Mouse (Mus musculus): ENCODE measurements around the gene Esx1. TPM values are rescaled to one million over a fixed set of nuclear protein-coding genes. Genes with fewer than 3 reads are reported as not detected.

The Esx1 gene
- not detected in 2 replicates for polyA plus RNA-seq (2015; fragmentation: Nextera tagmentation; extraction: Ambion mirVana)

GRCm38 (mm10) chrX:137121718-137122117 lies at the start of gene Esx1:
TSS of gene Esx1 (minus strand) at chrX:137122083.

Other genes starting within 250 kb of the Esx1 start
- not detected in 2 replicates for gene H2bfm, start 194.8 kb downstream of the Esx1 start, polyA plus RNA-seq (2015; fragmentation: Nextera tagmentation; extraction: Ambion mirVana)
- gene Tmsb15b2, start 146.6 kb downstream of the Esx1 start, polyA plus RNA-seq (2015; fragmentation: Nextera tagmentation; extraction: Ambion mirVana) = 14.8 and 21.4 TPM in 2 replicates
- 1.1 and 1.6 TPM in 2 replicates for gene Tmsb15l, start 145.2 kb downstream of the Esx1 start, polyA plus RNA-seq (2015; fragmentation: Nextera tagmentation; extraction: Ambion mirVana)
- gene Tmsb15b1, start 145.2 kb downstream of the Esx1 start, polyA plus RNA-seq (2015; fragmentation: Nextera tagmentation; extraction: Ambion mirVana) = 16.6 and 16.7 TPM in 2 replicates
- 0.53 and 0.69 TPM in 2 replicates for gene Zcchc18, start 128.9 kb downstream of the Esx1 start, polyA plus RNA-seq (2015; fragmentation: Nextera tagmentation; extraction: Ambion mirVana)
- gene Slc25a53, start 83.8 kb downstream of the Esx1 start, polyA plus RNA-seq (2015; fragmentation: Nextera tagmentation; extraction: Ambion mirVana) = 4.6 and 4.9 TPM in 2 replicates
- gene Fam199x, start 72.5 kb downstream of the Esx1 start, polyA plus RNA-seq (2015; fragmentation: Nextera tagmentation; extraction: Ambion mirVana) = 2.6 and 3.3 TPM in 2 replicates